ENCODE assay signal across 15 mouse cellular contexts in the genomic region with DNA sequence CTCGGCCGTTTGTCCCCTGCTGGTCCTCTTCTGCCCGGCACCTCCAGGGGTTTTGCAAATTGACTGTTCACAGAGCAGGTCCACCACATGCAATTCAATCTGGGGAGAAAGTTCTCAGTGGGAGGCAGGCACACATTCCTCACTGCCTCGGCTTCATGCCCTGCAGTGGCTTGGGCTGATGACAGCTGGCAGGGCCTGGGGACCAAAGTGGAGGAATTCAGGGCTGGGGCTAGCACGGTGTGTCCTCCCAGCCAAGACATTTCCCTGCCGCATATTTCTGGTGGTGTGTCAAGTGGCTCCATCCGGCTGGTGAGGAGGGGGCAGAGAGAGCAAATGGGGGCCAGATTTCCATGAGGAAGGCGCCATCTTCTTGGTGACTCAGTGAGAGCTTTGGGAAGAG. TPM values are rescaled to one million over a fixed set of nuclear protein-coding genes. Genes with fewer than 3 reads are reported as not detected.
DNase-seq lines count a peak whose midpoint lies in the region; ATAC-seq and TF ChIP-seq lines count a peak whose summit lies in the region.
"Had no signal": no experiment of that assay in that cellular context is flagged by ENCODE, and none has a peak within 500 bp of the region (broad histone marks: within the 10 kb centered on the region; RNA-seq: fewer than 3 reads in every experiment).

No protein-coding gene starts in this region.

- TF ChIP-seq CTCF in heart, postnatal 0 days (IDR thresholded peaks at IDR 0.05; ENCODE audit: low read depth), result no peak

- H3K4me1 ChIP-seq in heart, postnatal 0 days (ENCODE audit: control insufficient read depth, insufficient read depth), result no peaks in the 10 kb centered on the region
- peaks cover 48% of the 10 kb centered on the region for H3K4me1 ChIP-seq in midbrain, embryonic 10.5 days
- H3K4me1 ChIP-seq in midbrain, embryonic 15.5 days, result peaks cover 6% of the 10 kb centered on the region

- H3K4me2 ChIP-seq in heart, postnatal 0 days (ENCODE audit: low read depth, low read length), result no peak overlapping the region
- no peak overlapping the region for H3K4me2 ChIP-seq in midbrain, embryonic 15.5 days
- H3K4me2 ChIP-seq: forebrain, embryonic 12.5 days; heart, embryonic 13.5 days had no signal

- 18% methylated on average over 8 of the region's 8 CpGs for WGBS in heart, postnatal 0 days
- 44% methylated on average over 8 of the region's 8 CpGs for WGBS in midbrain, embryonic 10.5 days
- WGBS in midbrain, embryonic 15.5 days, result 41% methylated on average over 8 of the region's 8 CpGs

- no peak overlapping the region for H3K9ac ChIP-seq in heart, postnatal 0 days (replicated peaks; ENCODE audit: low read depth, low read length)
- no peak overlapping the region for H3K9ac ChIP-seq in midbrain, embryonic 15.5 days
- H3K9ac ChIP-seq: forebrain, embryonic 12.5 days; heart, embryonic 13.5 days had no signal

- peak; percentile 64 for ATAC-seq in heart, postnatal 0 days (ENCODE audit: insufficient read depth, low read depth)
- ATAC-seq in midbrain, embryonic 15.5 days (replicated peaks), result no peak
- ATAC-seq: intestine, embryonic 16.5 days had no signal

- peaks cover 9% of the 10 kb centered on the region; the same call in 1 of the 2 replicates for H3K27me3 ChIP-seq in heart, postnatal 0 days (ENCODE audit: control insufficient read depth, insufficient read depth, low read length)
- H3K27me3 ChIP-seq in midbrain, embryonic 10.5 days (ENCODE audit: low read depth, poor library complexity, severe bottlenecking), result peaks cover 24% of the 10 kb centered on the region
- H3K27me3 ChIP-seq in midbrain, embryonic 15.5 days (replicated peaks), result no peaks in the 10 kb centered on the region

- H3K9me3 ChIP-seq in heart, postnatal 0 days (replicated peaks; ENCODE audit: control insufficient read depth, low read length), result no peaks in the 10 kb centered on the region
- H3K9me3 ChIP-seq in midbrain, embryonic 10.5 days (replicated peaks), result no peaks in the 10 kb centered on the region
- no peaks in the 10 kb centered on the region for H3K9me3 ChIP-seq in midbrain, embryonic 15.5 days
- H3K9me3 ChIP-seq: forebrain, embryonic 12.5 days; heart, embryonic 13.5 days had no signal

- DNase-seq in heart, postnatal 0 days (ENCODE audit: low spot score), result peak; percentile 10
- DNase-seq in heart, adult 8-10 months (ENCODE audit: low spot score), result no peak
- no peak for DNase-seq in midbrain, embryonic 10.5 days (ENCODE audit: low spot score)
- peak; percentile 28 to 50 for DNase-seq in gastrocnemius, postnatal 36 days
- peak; percentile 23 for DNase-seq in lung, postnatal 36 days
- no peak for DNase-seq in urinary bladder, adult 18-20 months (ENCODE audit: low spot score in 2 of 2)
- DNase-seq in cerebellum, postnatal 36 days, result no peak
- DNase-seq: cerebellum, adult 18-20 months; layer of hippocampus, adult 9-11 months; spleen, adult 18-20 months had no signal

- no peak overlapping the region for H3K27ac ChIP-seq in heart, postnatal 0 days (ENCODE audit: low read depth)
- peak overlapping the region; percentile 55 for H3K27ac ChIP-seq in midbrain, embryonic 10.5 days (replicated peaks)
- H3K27ac ChIP-seq in midbrain, embryonic 15.5 days, result no peak overlapping the region
- H3K27ac ChIP-seq: forebrain, embryonic 12.5 days; heart, embryonic 13.5 days had no signal

- no peaks in the 10 kb centered on the region for H3K36me3 ChIP-seq in heart, postnatal 0 days (replicated peaks; ENCODE audit: control insufficient read depth, insufficient read depth, low read length)
- H3K36me3 ChIP-seq in midbrain, embryonic 10.5 days, result no peaks in the 10 kb centered on the region
- no peaks in the 10 kb centered on the region for H3K36me3 ChIP-seq in midbrain, embryonic 15.5 days (replicated peaks)
- H3K36me3 ChIP-seq: forebrain, embryonic 12.5 days; heart, embryonic 13.5 days had no signal

- no peak overlapping the region for H3K4me3 ChIP-seq in heart, postnatal 0 days (ENCODE audit: low read depth, low read length)
- no peak overlapping the region for H3K4me3 ChIP-seq in midbrain, embryonic 10.5 days
- no peak overlapping the region for H3K4me3 ChIP-seq in midbrain, embryonic 15.5 days
- H3K4me3 ChIP-seq: forebrain, embryonic 12.5 days; heart, embryonic 13.5 days had no signal

- TF ChIP-seq EP300 in heart, postnatal 0 days (IDR thresholded peaks at IDR 0.05; ENCODE audit: low read depth), result no peak

- intact Hi-C loops in gastrocnemius, postnatal 36 days (cut with DNase I), result no loop called here

RNA-seq across cellular contexts. Expression of gene Shisal1, which starts 22.5 kb away (rescaled TPM):
- 0.23 and 0.46 TPM in 2 replicates for total RNA-seq in heart, postnatal 0 days (2014; rRNA removed; ENCODE audit: low replicate concordance)
- 0.08 and 0.18 TPM in 2 replicates for polyA plus RNA-seq in heart, postnatal 0 days (2015; fragmentation: Nextera tagmentation; extraction: Ambion mirVana)
- total RNA-seq in heart, adult 8-10 months (2022), result 1 to 10 TPM; 1.0 to 1.6 (median 1.5) TPM
- 5.7 and 11.4 TPM in 2 replicates for polyA plus RNA-seq in midbrain, embryonic 10.5 days (2016; fragmentation: Nextera tagmentation; extraction: Ambion mirVana)
- polyA plus RNA-seq in midbrain, embryonic 15.5 days (2015; fragmentation: Nextera tagmentation; extraction: Ambion mirVana), result 19.4 and 21.2 TPM in 2 replicates
- under 1 TPM; 0.43 to 0.74 TPM for total RNA-seq in gastrocnemius, postnatal 36 days (2021)
- total RNA-seq: megakaryocyte progenitor cell, adult 5-6 weeks had no signal

Comparison
In these comparisons a context has a peak if more than half of its experiments do, and no peak if none do; other contexts are left out.
1. DNase-seq: peak in heart, postnatal 0 days (single experiment), gastrocnemius, postnatal 36 days (2 of 2) and lung, postnatal 36 days (single experiment); none in heart, adult 8-10 months (single experiment), midbrain, embryonic 10.5 days (single experiment), urinary bladder, adult 18-20 months (0 of 2) and cerebellum, postnatal 36 days (0 of 2).